Mouse (Mus musculus) heart, adult 2 months (tissue): Measurements from ENCODE around the gene Foxo3.

ENCODE experiments used
- CTCF ChIP-seq: fragments of 200-600 bp; IDR thresholded peaks from 2 replicates; pipeline ENCODE4 v1.8.1; 2022; ENCODE audit warnings: antibody characterized with exemption, mild to moderate bottlenecking, moderate library complexity
- EP300 ChIP-seq: fragments of 200-500 bp; IDR thresholded peaks from 2 replicates; pipeline ENCODE4 v1.6.1; 2011; ENCODE audit warnings: low read depth, low read length, control low read depth; ENCODE audit not compliant: insufficient read depth
- POLR2A ChIP-seq: fragments of 200-500 bp; IDR thresholded peaks from 2 replicates; pipeline ENCODE4 v1.6.1; 2011; ENCODE audit warnings: mild to moderate bottlenecking, low read depth, low read length, control low read depth; ENCODE audit not compliant: insufficient read depth

- TF ChIP-seq POLR2A = no peak
- TF ChIP-seq CTCF = no peak
- TF ChIP-seq EP300 = no peak
Measured at GRCm38 (mm10) chr10:42152426-42153205, 123.9 kb downstream of the Foxo3 start.
